Mouse (Mus musculus) forebrain, embryonic 11.5 days (tissue): ENCODE measurements around the gene Agpat4. TPM values are rescaled to one million over a fixed set of nuclear protein-coding genes. Genes with fewer than 3 reads are reported as not detected.

Experiments used
- ATAC-seq: fragments of 200-750 bp; cut with Nextera tagmentation; replicated peaks from 2 replicates; pipeline ENCODE4 v1.8.0; 2017; ENCODE audit warnings: moderate TSS enrichment; ENCODE audit not compliant: low FRiP score
- DNase-seq: peaks from one replicate; pipeline ENCODE4 v3.0.0-alpha.2; 2017; ENCODE audit warnings: low spot score
- H3K27ac ChIP-seq: fragments of 300-500 bp; sonication (generic); 2 replicates; pipeline ENCODE4 v1.5.1; 2014; ENCODE audit warnings: low read depth, low read length
- H3K27me3 ChIP-seq: fragments of 300-500 bp; sonication (generic); 2 replicates; pipeline ENCODE4 v1.6.1; 2014; ENCODE audit warnings: mild to moderate bottlenecking, low read length, mixed read lengths; ENCODE audit not compliant: control insufficient read depth, insufficient read depth
- H3K36me3 ChIP-seq: fragments of 300-500 bp; sonication (generic); 2 replicates; pipeline ENCODE4 v1.6.1; 2014; ENCODE audit warnings: mild to moderate bottlenecking, low read length, moderate library complexity, mixed read lengths; ENCODE audit not compliant: control insufficient read depth, insufficient read depth
- H3K4me1 ChIP-seq: fragments of 300-500 bp; sonication (generic); replicated peaks from 2 replicates; pipeline ENCODE4 v1.6.1; 2014; ENCODE audit warnings: low read length, mixed read lengths; ENCODE audit not compliant: control insufficient read depth, insufficient read depth
- H3K4me2 ChIP-seq: fragments of 300-500 bp; sonication (generic); 2 replicates; pipeline ENCODE4 v1.6.1; 2014; ENCODE audit warnings: low read depth, mild to moderate bottlenecking, low read length, moderate library complexity, mixed read lengths; ENCODE audit not compliant: severe bottlenecking
- H3K4me3 ChIP-seq: fragments of 300-500 bp; sonication (generic); 2 replicates; pipeline ENCODE4 v1.5.1; 2014; ENCODE audit warnings: low read depth, low read length
- H3K9ac ChIP-seq: fragments of 300-500 bp; sonication (generic); 2 replicates; pipeline ENCODE4 v1.6.1; 2014; ENCODE audit warnings: low read length
- H3K9me3 ChIP-seq: fragments of 300-500 bp; sonication (generic); 2 replicates; pipeline ENCODE4 v1.6.1; 2016; ENCODE audit warnings: low read length, mixed read lengths; ENCODE audit not compliant: control insufficient read depth
- WGBS: fragments of 180-500 bp; shearing (Covaris S2); extraction: QIAGEN DNeasy Blood & Tissue Kit; methylation state at CpG from one replicate; pipeline ENCODE4 v1.1.7; 2014; 5-methylcytosine and 5-hydroxymethylcytosine counted together
- polyA plus RNA-seq: library from polyadenylated mRNA; unstranded; fragments of >200 nt; fragmentation: Nextera tagmentation; extraction: Ambion mirVana; gene quantifications from 2 replicates; pipeline ENCODE4 v1.2.1, GENCODE M21; 2014

Gene Agpat4
- polyA plus RNA-seq, 1 experiment from 2014 or later, result 35.6 TPM

- H3K36me3 ChIP-seq, result no peaks in the 10 kb centered on the region
- no peak overlapping the region for H3K4me2 ChIP-seq
- no peak for ATAC-seq
- no peak overlapping the region for H3K4me3 ChIP-seq
- no peak for DNase-seq
- H3K9me3 ChIP-seq, result no peaks in the 10 kb centered on the region
- no peaks in the 10 kb centered on the region for H3K4me1 ChIP-seq
- H3K9ac ChIP-seq, result no peak overlapping the region
- H3K27me3 ChIP-seq, result no peaks in the 10 kb centered on the region
- H3K27ac ChIP-seq, result no peak overlapping the region
Observed at GRCm38 (mm10) chr17:12099415-12099814, 19.1 kb upstream of the Agpat4 start.

- H3K36me3 ChIP-seq, result no peaks in the 10 kb centered on the region
- H3K27ac ChIP-seq, result no peak overlapping the region
- H3K9ac ChIP-seq, result no peak overlapping the region
- no peak overlapping the region for H3K4me3 ChIP-seq
- no peaks in the 10 kb centered on the region for H3K27me3 ChIP-seq
- H3K9me3 ChIP-seq, result no peaks in the 10 kb centered on the region
- no peaks in the 10 kb centered on the region for H3K4me1 ChIP-seq
- no peak for ATAC-seq
- no peak overlapping the region for H3K4me2 ChIP-seq
- WGBS, result 93% methylated on average over 10 of the region's 10 CpGs
- no peak for DNase-seq
Observed at GRCm38 (mm10) chr17:12102326-12102725, 16.2 kb upstream of the Agpat4 start.

- DNase-seq (no peak), ATAC-seq (no peak)
- Histone ChIP-seq H3K27ac (no peak overlapping the region), H3K9me3 (no peaks in the 10 kb centered on the region), H3K4me2 (no peak overlapping the region), H3K27me3 (no peaks in the 10 kb centered on the region), H3K4me3 (no peak overlapping the region), H3K9ac (no peak overlapping the region), H3K36me3 (no peaks in the 10 kb centered on the region), H3K4me1 (no peaks in the 10 kb centered on the region)
- 78% methylated on average over 6 of the region's 6 CpGs for WGBS
Observed at GRCm38 (mm10) chr17:12103781-12104180, 14.7 kb upstream of the Agpat4 start.

- ATAC-seq (no peak), DNase-seq (no peak)
- Histone ChIP-seq H3K4me1 (no peaks in the 10 kb centered on the region), H3K36me3 (no peaks in the 10 kb centered on the region), H3K27ac (no peak overlapping the region), H3K9ac (no peak overlapping the region), H3K4me3 (no peak overlapping the region), H3K27me3 (no peaks in the 10 kb centered on the region), H3K9me3 (no peaks in the 10 kb centered on the region), H3K4me2 (no peak overlapping the region)
- 92% methylated on average over 7 of the region's 7 CpGs for WGBS
Observed at GRCm38 (mm10) chr17:12104245-12104644, 14.3 kb upstream of the Agpat4 start.

GRCm38 (mm10) chr17:12104690-12105089, 13.8 kb upstream of the Agpat4 start:
- H3K27ac ChIP-seq, result no peak overlapping the region
- H3K36me3 ChIP-seq, result no peaks in the 10 kb centered on the region
- H3K9me3 ChIP-seq, result no peaks in the 10 kb centered on the region
- no peak overlapping the region for H3K9ac ChIP-seq
- ATAC-seq (no peak), DNase-seq (no peak)
- no peak overlapping the region for H3K4me3 ChIP-seq
- H3K4me2 ChIP-seq, result no peak overlapping the region
- no peaks in the 10 kb centered on the region for H3K27me3 ChIP-seq
- H3K4me1 ChIP-seq, result no peaks in the 10 kb centered on the region
- 88% methylated on average over 6 of the region's 6 CpGs for WGBS

GRCm38 (mm10) chr17:12106255-12106654, 12.2 kb upstream of the Agpat4 start:
- WGBS, result 61% methylated on average over 4 of the region's 4 CpGs
- no peak overlapping the region for H3K9ac ChIP-seq
- H3K9me3 ChIP-seq, result no peaks in the 10 kb centered on the region
- no peak overlapping the region for H3K4me3 ChIP-seq
- no peaks in the 10 kb centered on the region for H3K4me1 ChIP-seq
- ATAC-seq (no peak), DNase-seq (no peak)
- no peak overlapping the region for H3K27ac ChIP-seq
- H3K36me3 ChIP-seq, result no peaks in the 10 kb centered on the region
- no peak overlapping the region for H3K4me2 ChIP-seq
- H3K27me3 ChIP-seq, result no peaks in the 10 kb centered on the region

GRCm38 (mm10) chr17:12113626-12114025, 4.9 kb upstream of the Agpat4 start:
- Histone ChIP-seq H3K9me3 (no peaks in the 10 kb centered on the region), H3K4me2 (no peak overlapping the region), H3K27me3 (no peaks in the 10 kb centered on the region), H3K4me1 (no peaks in the 10 kb centered on the region), H3K4me3 (no peak overlapping the region), H3K36me3 (no peaks in the 10 kb centered on the region), H3K9ac (no peak overlapping the region), H3K27ac (no peak overlapping the region)
- ATAC-seq, result no peak
- WGBS, result 94% methylated on average over 6 of the region's 6 CpGs
- no peak for DNase-seq

GRCm38 (mm10) chr17:12115086-12115485, 3.4 kb upstream of the Agpat4 start:
- peaks cover under 1% of the 10 kb centered on the region; the same call in 1 of the 2 replicates for H3K4me1 ChIP-seq
- H3K27ac ChIP-seq, result no peak overlapping the region
- H3K27me3 ChIP-seq, result no peaks in the 10 kb centered on the region
- ATAC-seq, result no peak
- no peak overlapping the region for H3K9ac ChIP-seq
- no peak for DNase-seq
- WGBS, result 76% methylated on average over 2 of the region's 2 CpGs
- no peaks in the 10 kb centered on the region for H3K9me3 ChIP-seq
- H3K4me2 ChIP-seq, result no peak overlapping the region
- no peak overlapping the region for H3K4me3 ChIP-seq
- H3K36me3 ChIP-seq, result no peaks in the 10 kb centered on the region

- H3K4me2 ChIP-seq, result peak overlapping the region; percentile 89
- H3K27me3 ChIP-seq, result no peaks in the 10 kb centered on the region
- H3K9me3 ChIP-seq, result no peaks in the 10 kb centered on the region
- no peak overlapping the region for H3K27ac ChIP-seq
- ATAC-seq (no peak), DNase-seq (no peak)
- 9% methylated on average over 9 of the region's 9 CpGs for WGBS
- H3K9ac ChIP-seq, result peak overlapping the region; percentile 80
- peaks cover 7% of the 10 kb centered on the region; the same call in 1 of the 2 replicates for H3K4me1 ChIP-seq
- peak overlapping the region; percentile 68 for H3K4me3 ChIP-seq
- H3K36me3 ChIP-seq, result no peaks in the 10 kb centered on the region
Observed at GRCm38 (mm10) chr17:12118131-12118530, 373 bp upstream of the Agpat4 start.
